Mouse (Mus musculus) sigmoid colon, adult 10 weeks (tissue): Measurements from ENCODE around the gene Olfr1510. TPM values are rescaled to one million over a fixed set of nuclear protein-coding genes. Genes with fewer than 3 reads are reported as not detected.

Experiments used
- polyA plus RNA-seq: library from polyadenylated mRNA; stranded (reverse); fragments of 350-450 nt; fragmentation: Illumina TruSeq; extraction: RNeasy Lipid Tissue Mini Kit (QIAGEN cat#74804); gene quantifications from one replicate; pipeline ENCODE4 v1.2.3, GENCODE M21; 2014; ENCODE audit warnings: low read depth, low replicate concordance

Gene Olfr1510
- not detected for polyA plus RNA-seq

GRCm38 (mm10) chr14:52414273-52414672 is at the start of gene Olfr1510:
Gene Olfr1510 (minus strand): TSS chr14:52414373.

GRCm38 (mm10) chr14:52442690-52443089 is 28.5 kb upstream of the Olfr1510 start, which contains the start of gene Olfr1509:
Gene Olfr1509 (plus strand): TSS chr14:52442990.

GRCm38 (mm10) chr14:52397279-52397678 is 16.9 kb downstream of the Olfr1510 start, which contains the start of gene Olfr1511:
Gene Olfr1511 (minus strand): TSS chr14:52397379.

GRCm38 (mm10) chr14:52379068-52379467 is 35.1 kb downstream of the Olfr1510 start, which contains the start of gene Olfr1512:
Gene Olfr1512 (minus strand): TSS chr14:52379168.

Other genes starting within 250 kb of the Olfr1510 start
- gene Supt16, start 217.0 kb downstream of the Olfr1510 start, polyA plus RNA-seq = 63.7 TPM
- gene Chd8, start 156.6 kb downstream of the Olfr1510 start, polyA plus RNA-seq = 73.2 TPM
- 40.6 TPM for gene Tox4, start 135.2 kb downstream of the Olfr1510 start, polyA plus RNA-seq
- gene Rab2b, start 134.8 kb downstream of the Olfr1510 start, polyA plus RNA-seq = 14.8 TPM
- gene Mettl3, start 109.2 kb downstream of the Olfr1510 start, polyA plus RNA-seq = 53.9 TPM
- 1.3 TPM for gene Sall2, start 85.6 kb downstream of the Olfr1510 start, polyA plus RNA-seq
- not detected for gene Olfr1513, start 58.0 kb downstream of the Olfr1510 start, polyA plus RNA-seq
- not detected for gene Olfr1512, start 35.2 kb downstream of the Olfr1510 start, polyA plus RNA-seq
- gene Olfr1511, start 17.0 kb downstream of the Olfr1510 start, polyA plus RNA-seq = not detected
- gene Olfr1509, start 28.6 kb upstream of the Olfr1510 start, polyA plus RNA-seq = not detected
- not detected for gene Olfr1508, start 53.1 kb upstream of the Olfr1510 start, polyA plus RNA-seq
- not detected for gene Olfr1507, start 81.4 kb upstream of the Olfr1510 start, polyA plus RNA-seq